Mouse (Mus musculus) forebrain, embryonic 16.5 days (tissue): ENCODE results near the gene Thsd7a. TPM values are rescaled to one million over a fixed set of nuclear protein-coding genes. Genes with fewer than 3 reads are reported as not detected.
A peak's percentile ranks its signal among the peaks of the same experiment; 100 is the strongest.

Source experiments
- ATAC-seq: fragments of 200-750 bp; cut with Nextera tagmentation; 2 replicates; pipeline ENCODE4 v1.8.0; 2017; ENCODE audit warnings: mild to moderate bottlenecking, moderate library complexity
- H3K27ac ChIP-seq: fragments of 300-500 bp; sonication (generic); 2 replicates; pipeline ENCODE4 v1.5.1; 2014; ENCODE audit warnings: low read length, control low read depth
- H3K27me3 ChIP-seq: fragments of 300-500 bp; sonication (generic); replicated peaks from 2 replicates; pipeline ENCODE4 v1.6.1; 2014; ENCODE audit warnings: low read length; ENCODE audit not compliant: control insufficient read depth, insufficient read depth
- H3K36me3 ChIP-seq: fragments of 300-500 bp; sonication (generic); 2 replicates; pipeline ENCODE4 v1.6.1; 2014; ENCODE audit not compliant: control insufficient read depth, insufficient read depth
- H3K4me1 ChIP-seq: fragments of 300-500 bp; sonication (generic); replicated peaks from 2 replicates; pipeline ENCODE4 v1.6.1; 2014; ENCODE audit warnings: low read length; ENCODE audit not compliant: control insufficient read depth, insufficient read depth
- H3K4me2 ChIP-seq: fragments of 300-500 bp; sonication (generic); 2 replicates; pipeline ENCODE4 v1.6.1; 2014; ENCODE audit warnings: mild to moderate bottlenecking, low read length, control low read depth
- H3K4me3 ChIP-seq: fragments of 300-500 bp; sonication (generic); replicated peaks from 2 replicates; pipeline ENCODE4 v1.5.1; 2014; ENCODE audit warnings: mild to moderate bottlenecking, low read length, control low read depth
- H3K9ac ChIP-seq: fragments of 300-500 bp; sonication (generic); replicated peaks from 2 replicates; pipeline ENCODE4 v1.6.1; 2014; ENCODE audit warnings: low read depth, low read length, control low read depth
- H3K9me3 ChIP-seq: fragments of 300-500 bp; sonication (generic); 2 replicates; pipeline ENCODE4 v1.6.1; 2016; ENCODE audit warnings: low read length; ENCODE audit not compliant: control insufficient read depth
- WGBS: fragments of 180-500 bp; shearing (Covaris S2); extraction: QIAGEN DNeasy Blood & Tissue Kit; methylation state at CpG from one replicate; pipeline ENCODE4 v1.1.7; 2014; 5-methylcytosine and 5-hydroxymethylcytosine counted together
- polyA plus RNA-seq: library from polyadenylated mRNA; unstranded; fragments of >200 nt; fragmentation: Nextera tagmentation; extraction: Ambion mirVana; gene quantifications from 2 replicates; pipeline ENCODE4 v1.2.1, GENCODE M21; 2015

Thsd7a gene
- polyA plus RNA-seq, 1 experiment from 2014 or later: 12.8 TPM

DNA sequence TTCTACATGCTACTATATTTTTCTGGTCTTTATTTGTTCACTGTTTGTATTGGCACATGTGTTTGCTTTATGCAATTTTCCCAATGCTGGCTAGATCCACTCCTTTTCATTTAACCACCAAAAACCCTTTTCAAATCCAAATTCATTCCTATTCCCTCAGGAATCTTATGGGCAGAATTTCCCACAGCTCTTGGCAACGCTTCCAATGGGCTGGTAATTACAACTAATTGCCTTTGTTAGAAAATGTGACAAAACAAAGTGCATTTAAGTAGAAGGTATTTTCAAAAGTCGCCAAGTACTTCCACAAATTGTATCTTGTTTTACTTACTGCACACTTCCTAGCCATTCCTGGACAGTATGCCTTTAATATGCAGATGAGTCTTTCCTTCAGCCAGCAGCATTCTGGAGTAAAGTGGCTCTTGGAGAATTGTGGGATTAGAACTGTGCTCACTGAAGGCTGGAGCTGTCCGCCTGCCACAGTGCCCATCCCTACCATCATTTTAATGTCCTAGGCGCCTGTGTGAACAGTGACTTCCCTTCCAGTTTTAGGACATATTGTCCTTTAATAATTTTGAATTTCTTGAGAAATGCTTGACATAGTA, 199.1 kb downstream of the Thsd7a start:
- Histone ChIP-seq H3K4me1 (0 out of 2 replicates have a peak, but pooled peaks cover 3% of the 10 kb centered on the region), H3K36me3 (no peaks in the 10 kb centered on the region), H3K27me3 (no peaks in the 10 kb centered on the region; the same call in 1 of the 2 replicates), H3K4me2 (no peak overlapping the region), H3K9ac (no peak overlapping the region), H3K9me3 (no peaks in the 10 kb centered on the region), H3K4me3 (no peak overlapping the region), H3K27ac (no peak overlapping the region)
- WGBS: 12% methylated on average over 4 of the region's 4 CpGs
- ATAC-seq: peak; percentile 85

DNA sequence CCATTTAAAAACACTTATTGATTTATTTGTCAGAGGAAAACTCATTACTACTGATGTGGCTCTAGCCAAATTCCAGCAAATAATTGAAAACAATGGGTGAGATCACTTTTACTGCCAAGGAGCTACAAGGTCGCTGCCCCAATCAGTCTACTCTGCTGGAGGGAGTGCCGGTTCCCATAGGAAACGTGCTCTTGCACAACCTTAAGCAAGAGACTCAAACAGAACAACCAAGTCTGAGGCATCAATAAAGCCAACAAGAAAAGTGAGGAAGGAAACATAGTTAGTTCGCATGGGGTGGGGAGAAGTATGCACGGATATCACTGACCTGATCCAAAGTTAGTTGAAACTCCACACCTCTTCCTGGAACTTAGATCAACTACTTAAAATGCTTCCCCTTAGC, 205.1 kb downstream of the Thsd7a start:
- no peak overlapping the region for H3K9ac ChIP-seq
- no peaks in the 10 kb centered on the region for H3K9me3 ChIP-seq
- H3K4me3 ChIP-seq: no peak overlapping the region
- no peak overlapping the region for H3K4me2 ChIP-seq
- WGBS: 33% methylated on average over 5 of the region's 5 CpGs
- no peaks in the 10 kb centered on the region for H3K27me3 ChIP-seq
- H3K4me1 ChIP-seq: no peaks in the 10 kb centered on the region
- no peak overlapping the region for H3K27ac ChIP-seq
- ATAC-seq: no peak
- H3K36me3 ChIP-seq: no peaks in the 10 kb centered on the region

DNA sequence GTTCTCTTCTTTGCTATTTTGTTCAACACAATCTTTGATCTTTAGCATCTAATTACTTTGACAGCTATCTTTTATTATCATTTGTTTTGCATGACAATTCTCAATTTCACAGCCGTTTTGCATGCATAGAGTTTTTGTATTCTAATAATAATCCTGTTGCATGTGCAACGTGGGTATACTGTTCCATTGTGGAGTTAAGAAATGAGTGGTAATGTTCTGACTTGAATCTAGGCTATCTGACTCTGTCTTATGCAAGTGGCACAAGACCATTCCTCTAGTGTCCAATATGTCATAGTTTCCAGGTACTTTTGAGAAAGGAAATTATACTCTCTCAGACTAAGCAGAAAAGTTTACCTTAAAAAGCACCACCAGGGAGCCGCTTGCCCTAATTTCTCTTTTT, 206.7 kb downstream of the Thsd7a start:
- Histone ChIP-seq H3K9ac (no peak overlapping the region), H3K4me1 (no peaks in the 10 kb centered on the region), H3K36me3 (no peaks in the 10 kb centered on the region), H3K27ac (no peak overlapping the region), H3K27me3 (no peaks in the 10 kb centered on the region), H3K4me3 (no peak overlapping the region), H3K4me2 (no peak overlapping the region), H3K9me3 (no peaks in the 10 kb centered on the region)
- no peak for ATAC-seq
- 46% methylated on average over 3 of the region's 3 CpGs for WGBS

DNA sequence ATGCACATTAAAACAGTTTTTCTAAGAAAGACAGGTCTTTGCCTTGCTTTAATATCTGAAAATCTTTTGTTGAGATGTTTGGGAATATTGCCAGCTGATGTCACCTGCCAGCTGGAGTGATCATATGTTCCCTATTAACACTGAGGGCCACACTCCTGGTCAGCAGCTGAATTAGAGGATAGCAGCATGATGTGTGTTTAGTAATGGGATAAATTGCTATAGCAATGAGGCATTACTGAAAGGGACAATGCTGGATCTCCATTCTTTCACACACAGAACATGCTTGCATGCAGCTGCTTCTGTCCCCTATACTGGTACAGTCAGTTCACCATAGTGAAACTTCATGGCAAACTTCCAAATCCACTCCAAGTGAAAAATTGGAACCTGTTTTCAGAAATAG, 230.1 kb downstream of the Thsd7a start:
- ATAC-seq: peak; percentile 64
- Histone ChIP-seq H3K4me2 (no peak overlapping the region), H3K4me1 (peaks cover 3% of the 10 kb centered on the region; the same call in 1 of the 2 replicates), H3K4me3 (no peak overlapping the region), H3K9me3 (no peaks in the 10 kb centered on the region), H3K27ac (no peak overlapping the region), H3K36me3 (no peaks in the 10 kb centered on the region), H3K9ac (no peak overlapping the region), H3K27me3 (no peaks in the 10 kb centered on the region)

DNA sequence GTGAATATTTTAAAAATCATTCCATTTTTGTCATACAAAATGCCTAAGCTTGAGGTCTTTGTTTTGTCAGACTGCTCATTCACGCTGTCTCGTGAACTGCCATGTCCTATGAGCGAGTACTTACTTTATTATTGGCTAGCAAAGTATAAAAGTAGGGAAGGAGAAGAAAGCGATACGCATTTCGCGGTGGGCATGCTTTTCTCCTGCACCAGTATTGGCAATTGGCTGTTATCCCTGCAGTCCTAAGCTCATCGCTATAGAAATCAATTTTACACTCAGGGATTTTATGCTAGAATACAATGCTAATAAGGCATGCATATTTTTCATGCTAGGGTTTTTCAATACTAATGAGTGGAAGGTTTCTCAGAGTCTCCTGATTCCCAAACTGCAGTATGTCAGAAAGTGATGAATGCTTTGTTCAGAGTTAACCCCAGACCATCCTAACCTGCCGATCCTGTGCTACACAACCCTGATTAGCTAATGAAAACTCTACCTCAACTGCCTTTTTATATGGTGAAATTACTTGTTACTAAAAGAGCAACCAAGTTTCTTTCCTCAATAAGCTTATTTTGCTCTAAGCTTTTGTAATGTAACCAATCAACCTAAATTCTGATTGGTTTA, 230.8 kb downstream of the Thsd7a start:
- Histone ChIP-seq H3K36me3 (no peaks in the 10 kb centered on the region), H3K9ac (no peak overlapping the region), H3K9me3 (no peaks in the 10 kb centered on the region), H3K4me3 (no peak overlapping the region), H3K4me2 (no peak overlapping the region), H3K27me3 (no peaks in the 10 kb centered on the region), H3K4me1 (peaks cover 3% of the 10 kb centered on the region; the same call in 1 of the 2 replicates), H3K27ac (no peak overlapping the region)
- 66% methylated on average over 9 of the region's 9 CpGs for WGBS
- ATAC-seq: no peak

DNA sequence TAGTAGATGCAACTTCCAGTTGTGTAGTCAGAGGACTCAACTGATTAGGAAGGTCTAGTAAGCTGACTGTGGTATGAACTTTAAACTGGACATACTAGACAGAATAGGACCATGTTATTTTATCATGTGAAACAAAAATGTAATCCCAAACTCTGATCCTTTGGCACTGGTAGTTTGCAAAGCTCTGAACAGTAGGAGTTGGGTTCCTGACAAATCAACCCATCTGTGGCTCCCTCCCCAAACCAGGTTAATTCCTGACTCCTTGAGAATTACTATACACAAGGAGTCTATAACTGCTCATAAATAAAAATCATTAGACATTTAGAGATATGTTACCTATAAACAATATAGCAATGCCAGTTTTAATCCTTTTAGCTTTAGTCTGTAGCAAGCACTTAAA, 231.5 kb downstream of the Thsd7a start:
- H3K4me2 ChIP-seq: no peak overlapping the region
- H3K27ac ChIP-seq: no peak overlapping the region
- no peaks in the 10 kb centered on the region for H3K9me3 ChIP-seq
- H3K4me1 ChIP-seq: peaks cover 3% of the 10 kb centered on the region; the same call in 1 of the 2 replicates
- H3K9ac ChIP-seq: no peak overlapping the region
- no peaks in the 10 kb centered on the region for H3K27me3 ChIP-seq
- no peak overlapping the region for H3K4me3 ChIP-seq
- no peaks in the 10 kb centered on the region for H3K36me3 ChIP-seq
- no peak for ATAC-seq

DNA sequence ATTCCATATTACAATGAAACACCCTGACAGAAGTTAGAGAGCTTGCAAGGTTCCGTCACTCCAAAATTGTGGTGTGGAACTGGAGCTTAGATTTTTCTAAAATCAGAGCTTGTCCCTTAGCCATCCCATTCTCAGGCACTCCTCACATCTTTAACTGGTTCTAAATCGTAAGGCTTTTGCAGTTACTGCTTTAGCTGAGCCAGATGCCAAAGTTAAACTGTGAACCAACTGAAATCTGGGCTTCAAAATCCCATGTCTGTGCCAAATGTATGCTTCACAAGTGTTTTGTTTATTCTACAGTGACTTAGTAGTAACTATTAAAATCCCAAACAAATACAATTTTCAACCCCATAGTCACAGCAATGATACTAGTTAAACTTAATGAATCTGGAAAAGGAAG, 242.3 kb downstream of the Thsd7a start:
- H3K4me2 ChIP-seq: no peak overlapping the region
- H3K9me3 ChIP-seq: no peaks in the 10 kb centered on the region
- H3K27me3 ChIP-seq: no peaks in the 10 kb centered on the region
- peak; percentile 72 for ATAC-seq
- no peaks in the 10 kb centered on the region for H3K4me1 ChIP-seq
- WGBS: 70% methylated on average over 2 of the region's 2 CpGs
- no peak overlapping the region for H3K27ac ChIP-seq
- no peaks in the 10 kb centered on the region for H3K36me3 ChIP-seq
- H3K9ac ChIP-seq: no peak overlapping the region
- H3K4me3 ChIP-seq: no peak overlapping the region

DNA sequence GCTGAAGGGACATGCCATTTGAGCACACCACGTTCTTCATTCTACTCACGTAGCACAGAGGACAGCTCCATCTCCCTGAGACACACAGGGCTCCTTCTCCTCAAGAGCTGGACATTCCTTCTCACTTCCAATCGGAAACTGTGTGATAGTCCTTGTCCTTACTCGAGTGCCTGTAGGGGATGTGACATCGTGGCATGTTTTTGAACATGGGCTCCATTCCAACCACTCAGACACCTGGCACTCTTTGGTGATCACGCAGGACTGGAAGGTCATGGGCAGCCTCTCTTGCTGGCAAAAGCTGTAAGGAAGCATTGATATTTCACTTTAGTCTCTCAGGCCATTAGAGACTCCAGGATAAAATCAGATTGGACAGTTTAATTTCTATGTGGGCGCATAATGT, 245.3 kb downstream of the Thsd7a start:
- Histone ChIP-seq H3K4me1 (no peaks in the 10 kb centered on the region), H3K9me3 (no peaks in the 10 kb centered on the region), H3K4me3 (no peak overlapping the region), H3K36me3 (no peaks in the 10 kb centered on the region), H3K4me2 (no peak overlapping the region), H3K9ac (no peak overlapping the region), H3K27ac (no peak overlapping the region), H3K27me3 (no peaks in the 10 kb centered on the region)
- WGBS: 90% methylated on average over 7 of the region's 7 CpGs
- ATAC-seq: no peak

DNA sequence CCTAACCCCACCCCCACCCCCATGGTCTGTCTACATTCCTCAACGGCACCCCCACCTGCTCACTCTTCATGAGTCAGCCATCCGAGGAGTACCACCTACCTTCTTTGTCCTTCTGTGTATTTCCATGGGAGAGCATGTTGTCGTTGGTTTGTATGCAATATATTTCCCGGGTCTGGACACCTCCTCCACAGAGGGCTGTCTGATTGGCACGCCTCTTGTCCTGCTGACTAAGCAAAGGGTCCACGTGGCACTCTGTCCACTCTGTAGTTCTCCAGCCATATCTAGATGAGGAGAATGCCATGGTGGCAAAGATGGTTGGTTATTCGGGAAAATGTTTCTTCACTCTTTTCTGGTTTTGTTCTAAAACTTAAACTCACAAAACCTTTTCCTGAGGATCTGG, 248.3 kb downstream of the Thsd7a start:
- Histone ChIP-seq H3K9ac (no peak overlapping the region), H3K36me3 (no peaks in the 10 kb centered on the region), H3K27me3 (no peaks in the 10 kb centered on the region), H3K27ac (no peak overlapping the region), H3K4me1 (no peaks in the 10 kb centered on the region), H3K4me3 (no peak overlapping the region), H3K9me3 (no peaks in the 10 kb centered on the region), H3K4me2 (no peak overlapping the region)
- ATAC-seq: no peak
- 87% methylated on average over 7 of the region's 7 CpGs for WGBS

DNA sequence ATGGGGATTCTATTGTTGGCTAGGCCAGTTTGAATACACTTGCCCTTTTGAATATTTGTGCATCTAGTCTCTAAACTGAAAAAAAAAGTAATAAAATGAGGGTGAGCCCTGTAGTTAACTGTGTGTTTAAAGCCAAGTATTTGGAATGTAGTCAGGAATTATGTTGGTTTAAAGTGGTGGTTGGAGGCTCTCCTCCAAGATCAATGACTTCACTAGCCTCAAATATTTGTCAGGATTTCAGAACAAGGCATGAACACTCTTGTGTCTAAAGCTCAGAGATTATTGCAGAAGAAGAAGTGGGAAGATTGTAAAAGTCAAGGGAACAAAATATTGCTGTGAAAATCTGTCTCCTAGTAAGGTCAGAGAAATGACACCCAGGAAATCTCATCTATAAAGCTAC, 249.3 kb downstream of the Thsd7a start:
- Histone ChIP-seq H3K9ac (no peak overlapping the region), H3K27ac (no peak overlapping the region), H3K4me2 (no peak overlapping the region)

More for the DNA sequence above, 249.3 kb downstream of the Thsd7a start:
- no peak overlapping the region for H3K4me3 ChIP-seq
- no peaks in the 10 kb centered on the region for H3K4me1 ChIP-seq
- no peaks in the 10 kb centered on the region for H3K27me3 ChIP-seq
- no peaks in the 10 kb centered on the region for H3K9me3 ChIP-seq
- ATAC-seq: no peak
- no peaks in the 10 kb centered on the region for H3K36me3 ChIP-seq
